Mouse (Mus musculus): ENCODE results near the gene 2310009B15Rik. TPM values are rescaled to one million over a fixed set of nuclear protein-coding genes. Genes with fewer than 3 reads are reported as not detected.

The 2310009B15Rik gene
- polyA plus RNA-seq, 1 experiment, result 54.8 TPM

DNA sequence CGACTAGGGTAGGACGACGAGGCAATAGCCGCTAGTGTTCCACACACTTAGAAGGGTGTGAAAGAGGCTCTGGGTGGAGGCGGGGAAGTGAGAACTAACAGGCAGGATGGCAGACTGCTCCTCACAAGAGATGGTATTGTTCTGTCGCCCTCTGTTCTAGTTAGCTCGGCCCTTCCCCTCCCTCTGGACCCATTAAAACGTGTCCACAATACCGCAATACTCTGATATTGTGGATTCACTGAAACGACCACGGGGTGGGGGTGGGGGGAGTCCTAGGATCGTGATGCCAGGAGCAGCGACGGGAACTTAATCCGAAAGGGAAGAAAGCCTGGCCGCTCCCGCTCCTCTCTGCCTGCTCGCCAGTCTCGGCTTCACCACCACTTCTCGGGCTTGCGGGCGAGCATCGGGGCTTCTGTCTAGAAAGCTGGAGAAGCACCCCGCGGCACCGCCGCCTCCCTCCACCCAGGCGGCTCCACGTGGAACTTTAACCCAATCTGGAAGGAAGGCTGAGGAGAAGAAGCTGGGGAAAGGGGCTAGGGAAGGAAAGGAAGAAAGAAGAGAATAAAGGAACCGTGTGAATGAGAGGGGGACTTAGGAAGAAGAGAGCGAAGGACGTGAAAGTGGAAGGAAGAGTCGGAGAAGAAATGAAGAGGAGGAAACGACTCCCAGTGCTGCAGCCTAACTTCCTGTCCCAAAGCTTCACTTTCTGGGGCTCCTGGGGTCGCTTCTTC, 13.1 kb downstream of the 2310009B15Rik start:
- Histone ChIP-seq H3K4me1 (replicated peaks; ENCODE audit: control insufficient read depth, insufficient read depth, low read length) (peaks cover 36% of the 10 kb centered on the region), H3K27ac (ENCODE audit: control insufficient read depth, insufficient read depth, low read length) (no peak overlapping the region), H3K27me3 (ENCODE audit: control insufficient read depth, insufficient read depth, low read length) (peaks cover 41% of the 10 kb centered on the region), H3K4me3 (ENCODE audit: control insufficient read depth, insufficient read depth, low read length) (peak overlapping the region; percentile 63), H3K36me3 (ENCODE audit: control insufficient read depth, insufficient read depth, low read length) (no peaks in the 10 kb centered on the region)
- WGBS, result 2% methylated on average over 35 of the region's 35 CpGs
- no peak for DNase-seq
- TF ChIP-seq CTCF (IDR thresholded peaks at IDR 0.05; ENCODE audit: borderline replicate concordance, control insufficient read depth, extremely low read depth, insufficient read depth, low read length, poor library complexity), result 0 out of 2 replicates have a peak, but pooled peaks have one; percentile 29
- 0 out of 2 replicates have a peak, but pooled peaks have one; percentile 17 for TF ChIP-seq POLR2A (IDR thresholded peaks at IDR 0.05; ENCODE audit: control insufficient read depth, extremely low read depth, insufficient read depth, low read length, poor library complexity)

DNA sequence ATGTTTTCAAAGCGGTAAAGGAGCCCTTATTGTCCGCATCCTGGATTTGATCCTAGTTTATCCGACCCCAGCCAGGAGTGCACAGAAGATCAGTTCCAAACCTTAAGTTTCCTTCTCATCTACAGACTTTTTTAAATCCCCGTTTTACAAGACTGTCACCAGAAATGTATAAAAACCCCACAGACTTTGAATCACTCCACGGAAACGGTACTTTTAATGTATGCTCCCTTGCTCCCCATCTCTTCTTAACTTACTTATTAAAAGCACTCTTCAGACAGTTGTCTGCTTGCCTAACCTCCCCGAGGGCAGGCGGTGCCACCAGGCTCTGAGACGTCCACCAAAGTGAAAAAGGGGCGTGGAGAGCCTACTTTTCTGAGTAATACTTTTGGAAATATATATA, 13.9 kb downstream of the 2310009B15Rik start:
- DNase-seq, result no peak
- Histone ChIP-seq H3K27ac (ENCODE audit: control insufficient read depth, insufficient read depth, low read length) (no peak overlapping the region), H3K36me3 (ENCODE audit: control insufficient read depth, insufficient read depth, low read length) (no peaks in the 10 kb centered on the region), H3K27me3 (ENCODE audit: control insufficient read depth, insufficient read depth, low read length) (peaks cover 38% of the 10 kb centered on the region), H3K4me3 (ENCODE audit: control insufficient read depth, insufficient read depth, low read length) (no peak overlapping the region), H3K4me1 (replicated peaks; ENCODE audit: control insufficient read depth, insufficient read depth, low read length) (peaks cover 29% of the 10 kb centered on the region)
- TF ChIP-seq CTCF (IDR thresholded peaks at IDR 0.05; ENCODE audit: borderline replicate concordance, control insufficient read depth, extremely low read depth, insufficient read depth, low read length, poor library complexity) (no peak), POLR2A (IDR thresholded peaks at IDR 0.05; ENCODE audit: control insufficient read depth, extremely low read depth, insufficient read depth, low read length, poor library complexity) (no peak)
- 10% methylated on average over 10 of the region's 10 CpGs for WGBS

DNA sequence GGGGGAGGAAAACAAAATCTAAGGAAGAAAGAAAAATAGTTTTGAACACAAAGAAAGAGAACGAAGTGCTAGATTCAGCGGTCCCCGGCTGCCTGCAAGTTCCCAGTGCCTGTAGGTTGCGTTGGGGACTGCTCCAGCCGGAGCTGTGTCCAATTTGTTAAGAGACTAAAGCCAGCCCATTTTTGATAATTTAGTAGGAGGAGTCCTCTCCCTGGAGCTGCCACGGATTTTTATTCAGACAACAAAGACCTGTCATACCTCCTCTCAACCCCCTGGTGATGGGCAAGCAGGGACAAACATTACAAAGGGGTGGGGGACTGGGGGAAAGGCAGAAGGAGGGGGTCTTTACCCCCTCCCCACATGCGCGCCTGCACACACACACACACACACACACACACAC, 14.3 kb downstream of the 2310009B15Rik start:
- Histone ChIP-seq H3K27me3 (ENCODE audit: control insufficient read depth, insufficient read depth, low read length) (peaks cover 39% of the 10 kb centered on the region), H3K4me3 (ENCODE audit: control insufficient read depth, insufficient read depth, low read length) (no peak overlapping the region), H3K27ac (ENCODE audit: control insufficient read depth, insufficient read depth, low read length) (no peak overlapping the region), H3K4me1 (replicated peaks; ENCODE audit: control insufficient read depth, insufficient read depth, low read length) (peaks cover 28% of the 10 kb centered on the region), H3K36me3 (ENCODE audit: control insufficient read depth, insufficient read depth, low read length) (no peaks in the 10 kb centered on the region)
- WGBS, result 8% methylated on average over 8 of the region's 8 CpGs
- no peak for DNase-seq
- TF ChIP-seq POLR2A (IDR thresholded peaks at IDR 0.05; ENCODE audit: control insufficient read depth, extremely low read depth, insufficient read depth, low read length, poor library complexity) (no peak), CTCF (IDR thresholded peaks at IDR 0.05; ENCODE audit: borderline replicate concordance, control insufficient read depth, extremely low read depth, insufficient read depth, low read length, poor library complexity) (no peak)

DNA sequence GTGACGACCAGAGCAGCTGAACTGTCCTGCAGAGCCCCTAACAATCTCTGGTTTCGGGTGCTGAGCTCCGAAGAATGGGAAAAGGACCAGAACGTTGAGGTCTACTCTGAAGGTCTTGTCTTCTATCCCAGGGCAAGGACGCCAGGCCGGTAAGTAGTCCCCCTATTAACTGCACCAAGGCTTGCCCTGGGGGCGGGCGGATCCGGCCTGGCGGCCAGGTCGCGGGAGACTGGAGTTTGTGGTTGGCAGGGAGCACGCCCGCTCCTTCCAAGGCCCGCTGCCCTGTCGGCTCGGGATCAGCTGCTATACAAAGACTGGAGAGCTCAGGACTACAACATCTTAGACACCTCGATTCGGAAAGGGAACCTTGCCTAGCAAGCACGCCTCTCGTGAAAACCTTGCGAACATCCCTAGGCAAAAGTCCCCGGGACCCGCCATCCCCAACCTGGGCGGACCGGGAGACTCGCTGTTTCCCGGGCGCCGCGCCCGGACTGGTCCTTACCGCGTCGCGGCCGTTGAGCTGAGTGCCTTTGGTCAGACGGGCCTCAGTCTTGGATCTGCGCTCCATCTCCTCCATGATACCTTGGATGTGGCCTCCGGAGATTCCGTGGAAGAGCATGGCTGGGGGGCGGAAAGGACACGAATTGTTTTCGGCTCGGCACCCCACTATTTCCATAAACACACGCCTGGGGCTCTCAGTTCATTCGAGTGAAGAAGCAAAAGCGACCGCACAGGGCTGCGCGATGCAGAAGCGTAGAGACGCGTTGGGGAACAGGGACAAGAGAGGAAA, 15.2 kb downstream of the 2310009B15Rik start:
- no peak for TF ChIP-seq POLR2A (IDR thresholded peaks at IDR 0.05; ENCODE audit: control insufficient read depth, extremely low read depth, insufficient read depth, low read length, poor library complexity)
- no peak for TF ChIP-seq CTCF (IDR thresholded peaks at IDR 0.05; ENCODE audit: borderline replicate concordance, control insufficient read depth, extremely low read depth, insufficient read depth, low read length, poor library complexity)
- H3K4me3 ChIP-seq (ENCODE audit: control insufficient read depth, insufficient read depth, low read length), result no peak overlapping the region
- peaks cover 22% of the 10 kb centered on the region for H3K4me1 ChIP-seq (replicated peaks; ENCODE audit: control insufficient read depth, insufficient read depth, low read length)
- no peaks in the 10 kb centered on the region for H3K36me3 ChIP-seq (ENCODE audit: control insufficient read depth, insufficient read depth, low read length)
- peaks cover 41% of the 10 kb centered on the region for H3K27me3 ChIP-seq (ENCODE audit: control insufficient read depth, insufficient read depth, low read length)
- no peak overlapping the region for H3K27ac ChIP-seq (ENCODE audit: control insufficient read depth, insufficient read depth, low read length)
- WGBS, result 3% methylated on average over 54 of the region's 54 CpGs
- DNase-seq, result no peak

DNA sequence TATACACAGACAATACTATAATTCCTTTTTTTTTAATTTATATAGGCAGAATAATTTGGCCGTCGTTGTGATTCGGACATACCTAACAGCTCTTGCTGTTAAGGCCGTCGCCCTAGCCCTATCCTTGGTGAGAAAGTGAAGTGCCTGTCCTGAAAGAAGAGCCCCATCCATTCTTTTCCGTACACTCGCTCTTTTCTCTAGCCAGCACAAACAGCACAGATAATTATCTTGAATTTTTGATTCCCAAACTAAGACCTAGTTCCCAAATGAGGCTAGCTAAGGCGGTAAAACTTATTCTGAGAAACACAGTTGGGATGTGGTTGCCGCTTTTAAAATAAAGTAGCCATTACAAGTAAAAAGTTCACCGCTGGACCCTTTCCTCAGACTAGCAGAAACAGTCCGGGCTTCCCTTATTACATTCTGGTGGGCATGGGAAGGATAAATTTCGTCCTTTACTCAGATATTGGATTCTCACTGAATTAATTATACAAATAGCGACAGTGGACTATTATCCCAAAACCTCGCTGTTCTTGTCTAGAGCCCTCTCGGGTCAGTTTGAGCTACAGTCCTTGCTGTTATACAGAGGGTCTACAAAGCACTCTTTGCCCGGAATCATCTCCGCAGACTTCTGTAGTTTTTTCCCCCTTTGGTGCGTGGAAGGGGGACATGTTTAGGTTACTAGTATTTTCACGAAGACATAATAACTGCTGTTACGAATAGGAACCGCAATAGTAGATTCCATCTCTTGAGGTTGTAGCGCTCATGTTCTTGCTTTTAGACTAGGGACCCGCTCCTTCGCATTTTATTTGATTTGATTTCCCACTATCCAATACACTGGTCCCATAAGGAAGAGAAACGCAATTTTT, 16.0 kb downstream of the 2310009B15Rik start:
- H3K27ac ChIP-seq (ENCODE audit: control insufficient read depth, insufficient read depth, low read length), result no peak overlapping the region
- no peaks in the 10 kb centered on the region for H3K36me3 ChIP-seq (ENCODE audit: control insufficient read depth, insufficient read depth, low read length)
- peaks cover 17% of the 10 kb centered on the region for H3K4me1 ChIP-seq (replicated peaks; ENCODE audit: control insufficient read depth, insufficient read depth, low read length)
- H3K4me3 ChIP-seq (ENCODE audit: control insufficient read depth, insufficient read depth, low read length), result no peak overlapping the region
- peaks cover 42% of the 10 kb centered on the region for H3K27me3 ChIP-seq (ENCODE audit: control insufficient read depth, insufficient read depth, low read length)
- TF ChIP-seq CTCF (IDR thresholded peaks at IDR 0.05; ENCODE audit: borderline replicate concordance, control insufficient read depth, extremely low read depth, insufficient read depth, low read length, poor library complexity), result no peak
- TF ChIP-seq POLR2A (IDR thresholded peaks at IDR 0.05; ENCODE audit: control insufficient read depth, extremely low read depth, insufficient read depth, low read length, poor library complexity), result no peak
- 11% methylated on average over 25 of the region's 25 CpGs for WGBS
- DNase-seq, result no peak
